Mouse (Mus musculus) liver, embryonic 11.5 days (tissue): ENCODE results near the gene Gm42957. TPM values are rescaled to one million over a fixed set of nuclear protein-coding genes. Genes with fewer than 3 reads are reported as not detected.
"Not testable (repeated sequence)": the region's sequence is repeated elsewhere in the genome, so short reads cannot be mapped to it uniquely, and the experiment has no call there.

ENCODE experiments used
- ATAC-seq: fragments of 200-750 bp; cut with Nextera tagmentation; replicated peaks from 2 replicates; pipeline ENCODE4 v1.8.0; 2017; ENCODE audit warnings: moderate number of reproducible peaks, mild to moderate bottlenecking, moderate TSS enrichment, moderate library complexity; ENCODE audit not compliant: low FRiP score
- DNase-seq: peaks from one replicate; pipeline ENCODE4 v3.0.0-alpha.2; 2017; ENCODE audit warnings: low spot score
- H3K27ac ChIP-seq: fragments of 300-500 bp; sonication (generic); 2 replicates; pipeline ENCODE4 v1.5.1; 2014; ENCODE audit warnings: mild to moderate bottlenecking, low read depth, low read length, control low read depth
- H3K27me3 ChIP-seq: fragments of 300-500 bp; sonication (generic); replicated peaks from 2 replicates; pipeline ENCODE4 v1.6.1; 2014; ENCODE audit warnings: low read length, mixed read lengths; ENCODE audit not compliant: control insufficient read depth, insufficient read depth
- H3K36me3 ChIP-seq: fragments of 300-500 bp; sonication (generic); 2 replicates; pipeline ENCODE4 v1.6.1; 2014; ENCODE audit warnings: mild to moderate bottlenecking, low read length, moderate library complexity, mixed read lengths; ENCODE audit not compliant: control insufficient read depth, insufficient read depth
- H3K4me1 ChIP-seq: fragments of 300-500 bp; sonication (generic); replicated peaks from 2 replicates; pipeline ENCODE4 v1.6.1; 2014; ENCODE audit warnings: low read length, mixed read lengths; ENCODE audit not compliant: control insufficient read depth, insufficient read depth
- H3K4me2 ChIP-seq: fragments of 300-500 bp; sonication (generic); 2 replicates; pipeline ENCODE4 v1.6.1; 2014; ENCODE audit warnings: mild to moderate bottlenecking, control low read depth, moderate library complexity
- H3K4me3 ChIP-seq: fragments of 300-500 bp; sonication (generic); 2 replicates; pipeline ENCODE4 v1.5.1; 2014; ENCODE audit warnings: low read depth, low read length, control low read depth
- H3K9ac ChIP-seq: fragments of 300-500 bp; sonication (generic); 2 replicates; pipeline ENCODE4 v1.6.1; 2014; ENCODE audit warnings: low read depth, low read length, control low read depth
- H3K9me3 ChIP-seq: fragments of 300-500 bp; sonication (generic); 2 replicates; pipeline ENCODE4 v1.6.1; 2016; ENCODE audit warnings: low read length, inconsistent platforms, mixed read lengths; ENCODE audit not compliant: control insufficient read depth
- WGBS: fragments of 180-500 bp; shearing (Covaris S2); extraction: QIAGEN DNeasy Blood & Tissue Kit; methylation state at CpG from one replicate; pipeline ENCODE4 v1.1.7; 2014; 5-methylcytosine and 5-hydroxymethylcytosine counted together
- polyA plus RNA-seq: library from polyadenylated mRNA; unstranded; fragments of >200 nt; fragmentation: Nextera tagmentation; extraction: Ambion mirVana; gene quantifications from 2 replicates; pipeline ENCODE4 v1.2.1, GENCODE M21; 2014

Gm42957 gene
- polyA plus RNA-seq, 1 experiment from 2014 or later = 0.14 TPM

DNA sequence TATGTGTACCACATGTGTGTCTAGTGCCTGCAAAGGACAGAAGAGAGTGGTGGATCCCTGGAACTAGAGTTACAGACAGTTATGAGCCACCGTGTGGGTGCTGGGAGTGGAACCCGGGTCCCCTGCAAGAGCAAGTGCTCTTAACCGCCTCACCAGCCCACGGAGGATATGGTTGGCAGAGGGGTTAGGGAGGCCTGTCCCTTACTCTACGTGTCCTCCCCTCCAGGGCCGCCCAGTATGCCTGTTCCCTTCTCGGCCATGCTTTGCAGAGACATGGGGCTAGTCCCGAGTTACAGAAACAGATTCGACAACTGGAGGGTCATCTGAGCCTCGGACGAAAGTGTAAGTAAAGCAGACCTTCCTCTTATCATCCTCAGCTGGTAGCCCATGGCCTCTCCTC, 1.2 kb downstream of the Gm42957 start:
- peaks cover 11% of the 10 kb centered on the region for H3K4me1 ChIP-seq
- DNase-seq = no peak
- peak overlapping the region; percentile 85 for H3K4me2 ChIP-seq
- no peak overlapping the region for H3K27ac ChIP-seq
- WGBS = 52% methylated on average over 11 of the region's 11 CpGs
- H3K27me3 ChIP-seq = no peaks in the 10 kb centered on the region
- H3K4me3 ChIP-seq = peak overlapping the region; percentile 80
- ATAC-seq = no peak
- H3K36me3 ChIP-seq = peaks cover 16% of the 10 kb centered on the region
- peak overlapping the region; percentile 91 for H3K9ac ChIP-seq
- H3K9me3 ChIP-seq = no peaks in the 10 kb centered on the region

DNA sequence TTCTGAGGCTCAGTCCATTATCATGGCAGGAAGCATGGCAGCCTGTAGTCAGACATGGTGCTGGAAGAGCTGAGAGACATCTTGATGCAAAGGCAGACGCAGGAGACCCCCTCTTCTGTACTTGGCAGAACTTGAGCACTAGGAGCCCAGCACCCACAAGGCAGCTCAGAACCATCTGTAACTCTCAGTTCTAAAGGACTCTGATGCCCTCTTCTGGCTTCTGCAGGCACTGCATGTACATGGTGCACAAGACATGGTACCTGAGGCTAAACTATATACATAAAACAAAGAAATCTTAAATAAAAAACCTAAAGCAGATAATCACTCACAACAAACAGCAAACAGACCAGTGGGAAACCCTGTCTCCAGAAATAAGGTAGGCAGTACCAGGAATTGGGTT, 3.9 kb downstream of the Gm42957 start:
- Histone ChIP-seq H3K27ac (no peak overlapping the region), H3K36me3 (peaks cover 11% of the 10 kb centered on the region; the same call in 1 of the 2 replicates), H3K9me3 (no peaks in the 10 kb centered on the region), H3K27me3 (no peaks in the 10 kb centered on the region), H3K4me2 (no peak overlapping the region), H3K4me1 (peaks cover 11% of the 10 kb centered on the region), H3K9ac (no peak overlapping the region), H3K4me3 (no peak overlapping the region)
- no peak for ATAC-seq
- WGBS = 71% methylated on average over 1 of the region's 1 CpGs
- no peak for DNase-seq

DNA sequence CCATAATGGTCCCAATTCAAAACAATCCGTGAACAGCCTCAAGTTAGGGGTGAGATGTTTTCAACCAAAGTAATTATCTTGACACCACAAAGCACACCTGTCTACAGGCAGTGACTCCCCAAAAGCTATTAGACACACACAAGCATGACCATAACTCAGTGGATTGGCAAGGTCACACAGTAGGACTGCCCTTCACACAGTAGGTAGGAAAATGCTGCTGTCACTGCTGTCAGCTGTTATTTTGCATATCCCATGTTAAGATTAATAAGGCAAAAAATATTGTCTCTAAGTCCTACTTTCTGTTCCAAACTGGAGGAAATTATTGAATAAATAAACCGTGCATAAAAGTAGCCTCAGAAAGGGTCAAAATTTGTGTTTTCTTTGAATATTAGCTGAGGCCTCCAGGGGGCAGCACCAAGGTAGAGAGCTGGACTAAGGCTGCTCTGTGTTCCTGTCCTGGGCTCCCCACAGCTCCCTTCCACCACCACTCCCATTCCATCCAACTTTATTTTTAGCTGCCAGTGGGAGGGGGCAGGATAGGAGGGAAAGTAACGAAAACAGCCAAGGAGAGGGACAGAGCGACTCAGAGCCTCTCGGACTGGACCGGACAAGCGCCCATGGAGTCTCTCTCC, 9.9 kb downstream of the Gm42957 start, which contains the start of gene Itga10:
TSS of gene Itga10 (plus strand) at position 567 of the 632 bp plus-strand sequence.
- H3K9me3 ChIP-seq = no peaks in the 10 kb centered on the region
- no peaks in the 10 kb centered on the region for H3K4me1 ChIP-seq
- WGBS = 76% methylated on average over 7 of the region's 7 CpGs
- no peaks in the 10 kb centered on the region for H3K27me3 ChIP-seq
- no peak within 1 kb of the TSS for H3K27ac ChIP-seq
- ATAC-seq (no peak), DNase-seq (no peak)
- no peak within 1 kb of the TSS for H3K4me3 ChIP-seq
- H3K9ac ChIP-seq = no peak within 1 kb of the TSS
- H3K36me3 ChIP-seq = peaks cover 8% of the 10 kb centered on the region; the same call in 1 of the 2 replicates
- H3K4me2 ChIP-seq = no peak within 1 kb of the TSS

DNA sequence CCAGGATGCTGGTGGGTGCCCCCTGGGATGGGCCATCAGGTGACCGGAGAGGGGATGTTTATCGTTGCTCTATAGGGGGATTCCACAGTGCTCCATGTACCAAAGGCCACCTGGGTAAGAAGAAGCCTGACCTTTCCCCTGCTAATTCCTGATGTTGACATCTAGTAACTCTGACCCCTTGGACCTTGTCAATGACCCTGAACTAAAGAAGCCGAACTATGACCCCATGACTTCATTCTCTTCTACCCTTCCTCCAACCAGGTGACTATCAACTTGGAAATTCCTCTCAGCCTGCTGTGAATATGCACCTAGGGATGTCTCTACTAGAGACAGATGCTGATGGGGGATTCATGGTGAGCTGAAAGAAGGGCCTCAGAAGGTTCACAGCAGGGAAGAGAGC, 12.1 kb downstream of the Gm42957 start:
- Histone ChIP-seq H3K4me1 (no peaks in the 10 kb centered on the region), H3K9me3 (no peaks in the 10 kb centered on the region), H3K4me2 (no peak overlapping the region), H3K36me3 (peaks cover 6% of the 10 kb centered on the region; the same call in 1 of the 2 replicates), H3K27me3 (no peaks in the 10 kb centered on the region), H3K27ac (no peak overlapping the region), H3K4me3 (no peak overlapping the region), H3K9ac (no peak overlapping the region)
- WGBS = 84% methylated on average over 3 of the region's 3 CpGs
- ATAC-seq (no peak), DNase-seq (no peak)

DNA sequence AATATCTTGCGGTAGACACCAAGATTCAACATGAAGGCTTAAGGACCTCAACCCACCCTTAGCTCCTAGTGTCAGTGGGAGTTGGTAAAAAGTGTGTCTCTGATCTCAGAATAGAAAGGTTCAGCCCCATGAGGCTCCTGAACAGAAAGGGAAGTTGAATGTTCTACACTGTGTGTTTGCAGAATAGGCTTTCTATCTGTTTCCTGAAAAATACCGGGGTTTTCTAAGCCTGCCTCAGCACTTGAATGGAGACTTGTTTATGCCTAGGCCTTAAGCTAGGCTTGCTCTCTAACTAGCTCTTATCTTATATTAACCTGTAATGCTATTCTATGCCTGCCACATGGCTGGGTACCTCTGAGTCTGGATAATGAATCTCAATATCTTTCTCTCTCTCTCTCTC, 25.6 kb downstream of the Gm42957 start:
- H3K9ac ChIP-seq = no peak overlapping the region
- 63% methylated on average over 2 of the region's 2 CpGs for WGBS
- no peak overlapping the region for H3K4me2 ChIP-seq
- H3K36me3 ChIP-seq = no peaks in the 10 kb centered on the region
- no peak overlapping the region for H3K27ac ChIP-seq
- peaks cover 2% of the 10 kb centered on the region; the same call in 1 of the 2 replicates for H3K4me1 ChIP-seq
- H3K4me3 ChIP-seq = no peak overlapping the region
- DNase-seq (no peak), ATAC-seq (no peak)
- H3K27me3 ChIP-seq = no peaks in the 10 kb centered on the region
- H3K9me3 ChIP-seq = no peaks in the 10 kb centered on the region

DNA sequence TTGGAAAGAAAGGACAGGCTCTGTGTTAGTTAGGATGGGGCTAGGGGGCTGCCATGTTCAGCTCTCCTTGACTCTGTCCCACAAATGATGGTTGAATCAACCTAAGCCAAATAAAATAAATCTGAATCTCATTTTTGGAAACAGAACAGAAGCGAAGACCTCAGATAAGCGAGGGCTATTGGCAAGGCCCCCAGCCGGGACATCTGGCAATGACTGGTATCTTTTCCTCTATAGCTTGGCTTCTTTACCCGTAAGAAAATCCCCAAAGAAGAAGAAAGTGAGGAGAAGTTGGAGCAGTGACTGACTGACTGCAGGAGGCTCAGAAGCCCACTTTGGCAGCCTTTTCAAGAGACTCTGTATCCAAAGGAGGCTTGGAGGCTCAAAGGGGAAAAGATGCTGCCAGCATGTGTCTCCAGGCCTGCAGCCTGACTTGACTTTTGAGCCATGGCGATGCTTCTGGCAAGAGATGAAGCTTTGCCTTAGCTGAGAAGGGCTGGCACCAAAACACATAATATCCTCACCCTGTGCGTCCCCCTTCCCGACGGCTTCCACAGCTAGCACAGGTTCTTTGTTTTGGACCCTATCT, 27.6 kb downstream of the Gm42957 start:
- H3K9me3 ChIP-seq = no peaks in the 10 kb centered on the region
- H3K9ac ChIP-seq = no peak overlapping the region
- no peak overlapping the region for H3K4me2 ChIP-seq
- peaks cover 2% of the 10 kb centered on the region; the same call in 1 of the 2 replicates for H3K4me1 ChIP-seq
- H3K27me3 ChIP-seq = no peaks in the 10 kb centered on the region
- no peak for DNase-seq
- H3K36me3 ChIP-seq = no peaks in the 10 kb centered on the region
- H3K27ac ChIP-seq = no peak overlapping the region
- 54% methylated on average over 8 of the region's 8 CpGs for WGBS
- no peak overlapping the region for H3K4me3 ChIP-seq
- no peak for ATAC-seq

DNA sequence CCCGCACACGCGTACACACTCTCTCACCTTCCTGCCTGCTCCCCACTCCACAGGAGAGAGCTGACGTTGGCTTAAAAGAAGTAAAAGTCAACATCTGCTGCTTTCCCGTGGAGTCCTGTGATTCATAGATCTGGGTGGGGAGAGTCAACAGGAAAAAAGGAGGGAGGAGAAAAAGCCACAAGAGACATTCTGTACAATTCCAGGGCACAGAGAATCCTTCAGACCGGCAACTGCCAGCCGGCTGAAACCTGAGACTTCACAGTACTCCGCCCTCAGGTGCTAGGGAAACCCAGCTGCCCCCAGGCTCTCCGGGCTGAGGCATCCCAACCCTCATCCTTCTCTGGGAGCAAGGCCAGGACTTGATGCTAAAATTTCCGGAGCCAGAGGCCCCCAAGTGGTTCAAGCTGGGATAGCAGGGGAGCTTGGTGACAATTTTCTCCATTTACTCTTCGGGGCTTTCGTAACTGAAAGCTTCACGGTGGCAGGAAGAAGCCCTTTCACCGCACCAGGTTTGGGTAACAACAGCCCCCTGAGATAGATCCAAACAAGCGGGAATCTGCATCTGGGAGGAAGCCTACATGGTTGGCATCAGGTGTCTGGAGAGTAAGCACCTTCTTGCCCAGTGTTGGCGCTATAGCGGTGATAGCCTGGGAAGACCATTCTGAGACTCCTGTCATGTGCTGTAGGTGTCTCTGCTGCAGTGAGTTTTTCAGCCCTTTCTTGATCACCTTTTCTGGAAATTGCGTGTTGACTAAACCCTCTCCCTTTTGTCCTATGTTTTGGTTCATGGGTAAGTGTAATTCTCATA, 28.4 kb downstream of the Gm42957 start:
- Histone ChIP-seq H3K4me3 (peak overlapping the region; percentile 37), H3K27me3 (no peaks in the 10 kb centered on the region), H3K27ac (no peak overlapping the region), H3K4me1 (peaks cover 2% of the 10 kb centered on the region; the same call in 1 of the 2 replicates), H3K9me3 (no peaks in the 10 kb centered on the region), H3K36me3 (no peaks in the 10 kb centered on the region), H3K4me2 (peak overlapping the region; percentile 69), H3K9ac (peak overlapping the region; percentile 38; the same call in 1 of the 2 replicates)
- DNase-seq (peak; percentile 76), ATAC-seq (peak; percentile 60; the same call in 1 of the 2 replicates)
- WGBS = 10% methylated on average over 15 of the region's 18 CpGs

DNA sequence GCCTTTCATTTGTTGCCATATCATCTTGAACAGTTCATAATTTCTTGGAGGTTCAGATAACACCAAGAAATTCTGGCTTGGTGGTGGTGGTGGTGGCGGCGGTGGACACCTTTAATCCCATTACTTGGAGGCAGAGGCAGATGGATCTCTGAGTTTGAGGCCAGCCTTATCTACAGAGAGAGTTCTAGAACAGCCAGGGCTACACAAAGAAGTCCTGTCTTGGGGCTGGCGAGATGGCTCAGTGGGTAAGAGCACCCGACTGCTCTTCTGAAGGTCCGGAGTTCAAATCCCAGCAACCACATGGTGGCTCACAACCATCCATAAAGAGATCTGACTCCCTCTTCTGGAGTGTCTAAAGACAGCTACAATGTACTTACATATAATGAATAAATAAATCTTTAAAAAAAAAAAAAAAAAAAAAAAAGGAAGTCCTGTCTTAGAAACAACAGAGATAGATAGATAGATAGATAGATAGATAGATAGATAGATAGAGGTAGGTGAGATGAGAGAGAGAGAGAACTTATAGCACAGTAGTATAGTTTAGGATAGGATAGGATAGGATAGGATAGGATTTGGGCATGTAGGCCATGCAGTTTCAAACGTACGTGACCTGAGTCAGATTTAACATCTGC, 30.6 kb downstream of the Gm42957 start:
- WGBS = 76% methylated on average over 7 of the region's 7 CpGs
- H3K4me1 ChIP-seq = not testable (repeated sequence)

More for the DNA sequence above, 30.6 kb downstream of the Gm42957 start:
- not testable (repeated sequence) for H3K4me3 ChIP-seq, H3K4me2 ChIP-seq, H3K27ac ChIP-seq, DNase-seq, H3K36me3 ChIP-seq, H3K9ac ChIP-seq, H3K9me3 ChIP-seq, ATAC-seq, H3K27me3 ChIP-seq
